Mouse (Mus musculus) ES-E14 (cell line): ENCODE data around the gene Tmprss7.

Experiments used
- CHD2 ChIP-seq: IDR thresholded peaks from 2 replicates; pipeline ENCODE4 v1.6.1; 2014; ENCODE audit warnings: mild to moderate bottlenecking, low read depth, low read length, inconsistent platforms
- HCFC1 ChIP-seq: IDR thresholded peaks from 2 replicates; pipeline ENCODE4 v1.6.1; 2012; ENCODE audit warnings: low read length, inconsistent platforms, borderline replicate concordance; ENCODE audit not compliant: insufficient read depth
- MAFK ChIP-seq: IDR thresholded peaks from 2 replicates; pipeline ENCODE4 v1.6.1; 2014; ENCODE audit warnings: mild to moderate bottlenecking, low read depth, low read length, inconsistent platforms; ENCODE audit not compliant: insufficient read depth
- ZC3H11A ChIP-seq: IDR thresholded peaks from 2 replicates; pipeline ENCODE4 v1.6.1; 2012; ENCODE audit warnings: low read depth, mild to moderate bottlenecking, inconsistent platforms, low read length, borderline replicate concordance
- ZNF384 ChIP-seq: IDR thresholded peaks from 2 replicates; pipeline ENCODE4 v1.6.1; 2012; ENCODE audit warnings: low read depth, low read length, inconsistent platforms

- TF ChIP-seq CHD2 (no peak), MAFK (no peak), ZNF384 (no peak), HCFC1 (no peak), ZC3H11A (no peak)
Observed at GRCm38 (mm10) chr16:45729163-45729562, 35.7 kb upstream of the Tmprss7 start.
